Comparison of ENCODE assay signal across 9 mouse cellular contexts in genomic region chr3:138443465-138443771, GRCm38 (mm10). TPM values are rescaled to one million over a fixed set of nuclear protein-coding genes. Genes with fewer than 3 reads are reported as not detected.
DNase-seq lines count a peak whose midpoint lies in the region; ATAC-seq and TF ChIP-seq lines count a peak whose summit lies in the region.
"Had no signal": no experiment of that assay in that cellular context is flagged by ENCODE, and none has a peak within 500 bp of the region (broad histone marks: within the 10 kb centered on the region; RNA-seq: fewer than 3 reads in every experiment).

No protein-coding gene starts in this region.

- no peak for TF ChIP-seq CTCF in kidney, adult 2 months (conservative IDR thresholded peaks at IDR 0.05; ENCODE audit: insufficient read depth, insufficient read length, low read depth, low read length)
- no peak for TF ChIP-seq CTCF in bone marrow, adult 2 months (IDR thresholded peaks at IDR 0.05; ENCODE audit: control insufficient read depth, insufficient read depth, low read length)

- peak overlapping the region; percentile 92 for H3K27ac ChIP-seq in kidney, adult 2 months (ENCODE audit: insufficient read depth, low read depth, low read length)
- H3K27ac ChIP-seq in bone marrow, adult 2 months (ENCODE audit: control insufficient read depth, insufficient read depth, low read depth, low read length, poor library complexity) = peak overlapping the region; percentile 72
- H3K27ac ChIP-seq in hindbrain, embryonic 13.5 days = peak overlapping the region; percentile 88
- H3K27ac ChIP-seq in midbrain, embryonic 14.5 days (replicated peaks; ENCODE audit: low read depth, low read length) = peak overlapping the region; percentile 87

- no peaks in the 10 kb centered on the region for H3K36me3 ChIP-seq in kidney, adult 2 months (ENCODE audit: control insufficient read depth, insufficient read depth, low read length)
- peaks cover 35% of the 10 kb centered on the region for H3K36me3 ChIP-seq in hindbrain, embryonic 13.5 days
- H3K36me3 ChIP-seq in midbrain, embryonic 14.5 days (ENCODE audit: control insufficient read depth, insufficient read depth, low read length) = peaks cover 26% of the 10 kb centered on the region

- H3K4me1 ChIP-seq in kidney, adult 2 months (ENCODE audit: control insufficient read depth, insufficient read depth, low read length) = peaks cover 7% of the 10 kb centered on the region; the same call in 1 of the 2 replicates
- no peaks in the 10 kb centered on the region for H3K4me1 ChIP-seq in bone marrow, adult 2 months (ENCODE audit: control insufficient read depth, insufficient read depth, low read length)
- H3K4me1 ChIP-seq in hindbrain, embryonic 13.5 days (replicated peaks) = peaks cover 21% of the 10 kb centered on the region
- H3K4me1 ChIP-seq in midbrain, embryonic 14.5 days (ENCODE audit: control insufficient read depth, insufficient read depth, low read length) = peaks cover 10% of the 10 kb centered on the region

- DNase-seq in kidney, adult 2 months = no peak
- no peak for DNase-seq in kidney, postnatal 25 days
- no peak for DNase-seq in midbrain, embryonic 14.5 days
- DNase-seq in left cerebral cortex, postnatal 14 days (ENCODE audit: low spot score in 2 of 2) = no peak
- no peak for DNase-seq in left cerebral cortex, adult 8-10 months (ENCODE audit: low spot score in 2 of 2)
- DNase-seq in left cerebral cortex, postnatal 10 days (ENCODE audit: extremely low spot score in 1 of 2, low spot score in 2 of 2) = no peak

- intact Hi-C loops in left cerebral cortex, postnatal 14 days (cut with DNase I) = no loop called here
- intact Hi-C loops in left cerebral cortex, postnatal 10 days (cut with DNase I) = no loop called here

- WGBS in kidney, adult 2 months = 3% methylated on average over 9 of the region's 9 CpGs
- 4% methylated on average over 9 of the region's 9 CpGs for WGBS in bone marrow, adult 2 months
- WGBS in hindbrain, embryonic 13.5 days = 5% methylated on average over 9 of the region's 9 CpGs
- WGBS in midbrain, embryonic 14.5 days = 3% methylated on average over 9 of the region's 9 CpGs

- no peak for ATAC-seq in hindbrain, embryonic 13.5 days (ENCODE audit: low FRiP score)
- no peak for ATAC-seq in midbrain, embryonic 14.5 days (ENCODE audit: low FRiP score, low TSS enrichment)

- peak overlapping the region; percentile 89 for H3K9ac ChIP-seq in hindbrain, embryonic 13.5 days
- H3K9ac ChIP-seq in midbrain, embryonic 14.5 days (replicated peaks; ENCODE audit: low read length) = peak overlapping the region; percentile 85

- peak overlapping the region; percentile 97 for H3K4me3 ChIP-seq in kidney, adult 2 months (ENCODE audit: insufficient read depth, low read depth, low read length)
- H3K4me3 ChIP-seq in bone marrow, adult 2 months (replicated peaks; ENCODE audit: control insufficient read depth, low read depth, low read length) = peak overlapping the region; percentile 73
- peak overlapping the region; percentile 67 for H3K4me3 ChIP-seq in hindbrain, embryonic 13.5 days
- peak overlapping the region; percentile 77 for H3K4me3 ChIP-seq in midbrain, embryonic 14.5 days (replicated peaks; ENCODE audit: low read depth, low read length)

- TF ChIP-seq POLR2A in kidney, adult 2 months (IDR thresholded peaks at IDR 0.05; ENCODE audit: low read depth, low read length) = no peak
- no peak for TF ChIP-seq POLR2A in bone marrow, adult 2 months (IDR thresholded peaks at IDR 0.05; ENCODE audit: borderline replicate concordance, control insufficient read depth, low read depth, low read length)

- no peaks in the 10 kb centered on the region for H3K9me3 ChIP-seq in hindbrain, embryonic 13.5 days
- H3K9me3 ChIP-seq in midbrain, embryonic 14.5 days (ENCODE audit: control insufficient read depth, low read length) = no peaks in the 10 kb centered on the region

- peak overlapping the region; percentile 78 for H3K4me2 ChIP-seq in hindbrain, embryonic 13.5 days
- peak overlapping the region; percentile 86 for H3K4me2 ChIP-seq in midbrain, embryonic 14.5 days (ENCODE audit: low read length)

- H3K27me3 ChIP-seq in kidney, adult 2 months (replicated peaks; ENCODE audit: control insufficient read depth, insufficient read depth, low read length) = no peaks in the 10 kb centered on the region
- H3K27me3 ChIP-seq in hindbrain, embryonic 13.5 days = no peaks in the 10 kb centered on the region
- no peaks in the 10 kb centered on the region for H3K27me3 ChIP-seq in midbrain, embryonic 14.5 days (ENCODE audit: control insufficient read depth, insufficient read depth, low read length)

RNA-seq across cellular contexts. Expression of gene Adh5, which starts 0.5 kb away (rescaled TPM):
- polyA plus RNA-seq in kidney, adult 2 months (2012; rRNA removed) = 82.6 and 107 TPM in 2 replicates
- polyA plus RNA-seq in bone marrow, adult 2 months (2011; ENCODE audit: insufficient read depth, insufficient read length, low replicate concordance, missing spikeins) = 23.8 and 61.8 TPM in 2 replicates
- polyA plus RNA-seq in hindbrain, embryonic 13.5 days (2015; fragmentation: Nextera tagmentation; extraction: Ambion mirVana) = 230 TPM in 2 replicates
- 220 and 238 TPM in 2 replicates for polyA plus RNA-seq in midbrain, embryonic 14.5 days (2014; fragmentation: Nextera tagmentation; extraction: Ambion mirVana)
- 10 to 100 TPM; 72.7 to 73.4 TPM for total RNA-seq in left cerebral cortex, postnatal 14 days (2021)
- 10 to 100 TPM; 63.2 to 73.5 (median 70.0) TPM for total RNA-seq in left cerebral cortex, adult 8-10 months (2022)
- 10 to 100 TPM; 82.8 to 83.2 TPM for total RNA-seq in left cerebral cortex, postnatal 10 days (2021)

RNA-seq across cellular contexts. Expression of gene Adh4, which starts 28.2 kb away (rescaled TPM):
- polyA plus RNA-seq in kidney, adult 2 months (2012; rRNA removed) = 0.08 and 0.31 TPM in 2 replicates
- not detected in 2 replicates for polyA plus RNA-seq in bone marrow, adult 2 months (2011; ENCODE audit: insufficient read depth, insufficient read length, low replicate concordance, missing spikeins)
- polyA plus RNA-seq in hindbrain, embryonic 13.5 days (2015; fragmentation: Nextera tagmentation; extraction: Ambion mirVana) = not detected in 2 replicates
- polyA plus RNA-seq in midbrain, embryonic 14.5 days (2014; fragmentation: Nextera tagmentation; extraction: Ambion mirVana) = not detected in 2 replicates
- total RNA-seq in left cerebral cortex, postnatal 14 days (2021) = not detected
- total RNA-seq in left cerebral cortex, adult 8-10 months (2022) = not detected
- total RNA-seq in left cerebral cortex, postnatal 10 days (2021) = not detected
- total RNA-seq: gastrocnemius, postnatal 4 days had no signal

RNA-seq across cellular contexts. Expression of gene Metap1, which starts 45.9 kb away (rescaled TPM):
- polyA plus RNA-seq in kidney, adult 2 months (2012; rRNA removed) = 19.9 and 22.6 TPM in 2 replicates
- 14.4 and 18.9 TPM in 2 replicates for polyA plus RNA-seq in bone marrow, adult 2 months (2011; ENCODE audit: insufficient read depth, insufficient read length, low replicate concordance, missing spikeins)
- polyA plus RNA-seq in hindbrain, embryonic 13.5 days (2015; fragmentation: Nextera tagmentation; extraction: Ambion mirVana) = 47.7 and 49.9 TPM in 2 replicates
- polyA plus RNA-seq in midbrain, embryonic 14.5 days (2014; fragmentation: Nextera tagmentation; extraction: Ambion mirVana) = 48.2 and 60.3 TPM in 2 replicates
- total RNA-seq in left cerebral cortex, postnatal 14 days (2021) = 10 to 100 TPM; 40.7 to 41.9 TPM
- 10 to 100 TPM; 36.4 to 41.4 (median 37.1) TPM for total RNA-seq in left cerebral cortex, adult 8-10 months (2022)
- 10 to 100 TPM; 48.0 to 48.3 TPM for total RNA-seq in left cerebral cortex, postnatal 10 days (2021)
